9 mouse cellular contexts compared by ENCODE assay signal in the genomic region with DNA sequence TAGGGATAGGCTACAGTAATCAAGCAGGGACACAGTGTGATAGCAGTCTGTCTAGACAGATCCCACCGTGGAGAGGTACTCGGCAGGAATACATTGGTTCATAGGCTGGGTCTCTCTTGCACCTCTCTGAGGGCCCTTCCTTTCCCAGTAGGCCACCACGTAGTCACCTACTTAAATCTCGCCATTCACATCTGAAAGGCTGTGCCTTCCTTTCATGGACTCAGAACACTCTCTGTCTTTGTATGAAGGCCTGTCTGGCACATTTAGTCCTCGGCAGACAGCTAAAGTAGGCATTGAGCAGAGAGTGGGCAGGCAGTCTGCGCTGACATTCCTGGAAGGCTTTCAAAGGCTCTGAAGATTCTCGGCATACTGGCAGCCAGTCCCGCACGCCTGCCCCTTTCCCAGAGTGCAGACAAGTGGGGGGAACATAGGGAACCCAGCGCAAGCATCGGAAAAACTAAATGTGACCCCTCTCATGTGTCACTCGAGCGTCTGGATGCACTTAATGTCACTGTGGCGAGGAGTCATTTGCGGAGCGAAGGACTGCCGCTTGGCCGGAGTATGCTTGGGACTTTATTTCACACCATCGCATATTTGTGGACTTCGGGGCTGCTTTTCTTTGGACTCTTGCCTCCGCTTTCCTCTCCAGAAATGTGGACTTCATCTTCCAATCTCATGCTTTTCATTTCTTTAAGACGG.
DNase-seq lines count a peak whose midpoint lies in the region; ATAC-seq lines count a peak whose summit lies in the region.
"Had no signal": no experiment of that assay in that cellular context is flagged by ENCODE, and none has a peak within 500 bp of the region (broad histone marks: within the 10 kb centered on the region; RNA-seq: fewer than 3 reads in every experiment).

No protein-coding gene starts in this region.

- H3K9ac ChIP-seq in embryonic facial prominence, embryonic 12.5 days = no peak overlapping the region; the same call in 1 of the 2 replicates
- peak overlapping the region; percentile 65 for H3K9ac ChIP-seq in heart, embryonic 13.5 days
- H3K9ac ChIP-seq in lung, embryonic 16.5 days (ENCODE audit: low read length) = peak overlapping the region; percentile 27; the same call in 1 of the 2 replicates

- peak overlapping the region; percentile 29 for H3K4me2 ChIP-seq in embryonic facial prominence, embryonic 12.5 days (replicated peaks)
- H3K4me2 ChIP-seq in heart, embryonic 13.5 days = peak overlapping the region; percentile 49
- peak overlapping the region; percentile 40 for H3K4me2 ChIP-seq in lung, embryonic 16.5 days (ENCODE audit: low read depth, low read length)

- 37% methylated on average over 22 of the region's 22 CpGs for WGBS in embryonic facial prominence, embryonic 12.5 days
- 34% methylated on average over 22 of the region's 22 CpGs for WGBS in heart, embryonic 13.5 days
- 22% methylated on average over 22 of the region's 22 CpGs for WGBS in lung, embryonic 16.5 days

- peak overlapping the region; percentile 63; the same call in 1 of the 2 replicates for H3K27ac ChIP-seq in embryonic facial prominence, embryonic 12.5 days
- H3K27ac ChIP-seq in heart, embryonic 13.5 days (replicated peaks) = peak overlapping the region; percentile 93
- H3K27ac ChIP-seq in lung, embryonic 16.5 days (ENCODE audit: low read length) = peak overlapping the region; percentile 88

- peaks cover 19% of the 10 kb centered on the region; the same call in 1 of the 2 replicates for H3K4me1 ChIP-seq in embryonic facial prominence, embryonic 12.5 days
- peaks cover 95% of the 10 kb centered on the region for H3K4me1 ChIP-seq in heart, embryonic 13.5 days
- H3K4me1 ChIP-seq in lung, embryonic 16.5 days (replicated peaks; ENCODE audit: control insufficient read depth, insufficient read depth, low read length) = peaks cover 81% of the 10 kb centered on the region

- H3K36me3 ChIP-seq in embryonic facial prominence, embryonic 12.5 days = peaks cover 10% of the 10 kb centered on the region; the same call in 1 of the 2 replicates
- peaks cover 27% of the 10 kb centered on the region for H3K36me3 ChIP-seq in heart, embryonic 13.5 days
- peaks cover 15% of the 10 kb centered on the region for H3K36me3 ChIP-seq in lung, embryonic 16.5 days (ENCODE audit: control insufficient read depth, insufficient read depth, low read length)

- DNase-seq in cerebellum, postnatal 10 days = peak; percentile 63 to 65
- no peak for DNase-seq in cerebellum, adult 9-10 months
- DNase-seq in kidney, postnatal 25 days = peak; percentile 41 to 64
- DNase-seq in testis, postnatal 14 days (ENCODE audit: low spot score) = peak; percentile 54

- H3K4me3 ChIP-seq in embryonic facial prominence, embryonic 12.5 days = no peak overlapping the region
- H3K4me3 ChIP-seq in heart, embryonic 13.5 days = 0 out of 2 replicates have a peak overlapping the region, but pooled peaks have one; percentile 8
- no peak overlapping the region for H3K4me3 ChIP-seq in lung, embryonic 16.5 days (ENCODE audit: low read length)

- H3K9me3 ChIP-seq in embryonic facial prominence, embryonic 12.5 days = no peaks in the 10 kb centered on the region
- H3K9me3 ChIP-seq in heart, embryonic 13.5 days = no peaks in the 10 kb centered on the region
- H3K9me3 ChIP-seq in lung, embryonic 16.5 days (ENCODE audit: control insufficient read depth, low read length) = no peaks in the 10 kb centered on the region

- no peaks in the 10 kb centered on the region for H3K27me3 ChIP-seq in embryonic facial prominence, embryonic 12.5 days
- no peaks in the 10 kb centered on the region for H3K27me3 ChIP-seq in heart, embryonic 13.5 days (replicated peaks)
- no peaks in the 10 kb centered on the region for H3K27me3 ChIP-seq in lung, embryonic 16.5 days (ENCODE audit: control insufficient read depth, insufficient read depth, low read depth, low read length)
- H3K27me3 ChIP-seq: CH12.LX had no signal

- ATAC-seq in embryonic facial prominence, embryonic 12.5 days (ENCODE audit: insufficient number of reproducible peaks, insufficient read depth, low FRiP score, low TSS enrichment) = no peak
- peak; percentile 28; the same call in 1 of the 2 replicates for ATAC-seq in heart, embryonic 13.5 days (ENCODE audit: extremely low read depth, insufficient number of reproducible peaks, low FRiP score, low TSS enrichment)
- ATAC-seq in lung, embryonic 16.5 days (ENCODE audit: low read depth) = peak; percentile 51
- ATAC-seq in activated CD4-positive, CD25-positive, alpha-beta regulatory T cell, adult 4 months = no peak

Comparison
In these comparisons a context has a peak if more than half of its experiments do, and no peak if none do; other contexts are left out.
1. ATAC-seq: peak in heart, embryonic 13.5 days (single experiment) and lung, embryonic 16.5 days (single experiment); none in embryonic facial prominence, embryonic 12.5 days (single experiment) and activated CD4-positive, CD25-positive, alpha-beta regulatory T cell, adult 4 months (single experiment).
2. Peak in every context shown above with its lines, with median percentiles within 50 percentile points of each other: H3K27ac ChIP-seq and H3K4me2 ChIP-seq.